Mouse (Mus musculus): ENCODE results near the gene Adgrf3.

The Adgrf3 gene

DNA sequence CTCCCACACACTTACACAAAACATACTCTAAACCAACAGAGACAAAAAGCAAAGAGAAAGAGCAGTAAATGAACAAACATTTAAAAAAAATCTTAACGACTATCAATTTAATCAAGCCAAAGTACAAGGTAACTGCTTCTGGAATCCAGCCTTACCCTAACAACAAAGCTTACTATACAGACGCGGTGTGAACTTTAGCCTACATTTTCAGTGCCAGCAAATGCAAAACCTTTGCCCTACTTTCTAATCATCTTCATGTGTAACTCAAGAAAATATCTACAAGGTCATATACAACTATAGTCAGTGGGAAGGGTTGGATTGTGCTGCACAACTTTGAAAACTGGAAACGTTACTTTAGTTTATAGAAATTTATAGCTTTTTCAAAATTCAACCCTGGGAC, 53.5 kb downstream of the Adgrf3 start:
- no peak for DNase-seq (ENCODE audit: low read depth, low spot score)

GRCm38 (mm10) chr5:30148133-30148920, 57.2 kb downstream of the Adgrf3 start:
- DNase-seq (ENCODE audit: low read depth, low spot score) = no peak

- DNase-seq (ENCODE audit: low read depth, low spot score) = no peak
These were observed 59.0 kb downstream of the Adgrf3 start for GRCm38 (mm10) chr5:30146526-30146925.

Measured in ZHBTc4 (cell line).